Mouse (Mus musculus) embryo, embryonic 10.5 days (tissue): ENCODE results near the gene 1700016H13Rik.

Source experiments
- DNase-seq: peaks from one replicate; pipeline ENCODE4 v3.0.0-alpha.2; 2015; ENCODE audit warnings: low spot score

1700016H13Rik gene

DNA sequence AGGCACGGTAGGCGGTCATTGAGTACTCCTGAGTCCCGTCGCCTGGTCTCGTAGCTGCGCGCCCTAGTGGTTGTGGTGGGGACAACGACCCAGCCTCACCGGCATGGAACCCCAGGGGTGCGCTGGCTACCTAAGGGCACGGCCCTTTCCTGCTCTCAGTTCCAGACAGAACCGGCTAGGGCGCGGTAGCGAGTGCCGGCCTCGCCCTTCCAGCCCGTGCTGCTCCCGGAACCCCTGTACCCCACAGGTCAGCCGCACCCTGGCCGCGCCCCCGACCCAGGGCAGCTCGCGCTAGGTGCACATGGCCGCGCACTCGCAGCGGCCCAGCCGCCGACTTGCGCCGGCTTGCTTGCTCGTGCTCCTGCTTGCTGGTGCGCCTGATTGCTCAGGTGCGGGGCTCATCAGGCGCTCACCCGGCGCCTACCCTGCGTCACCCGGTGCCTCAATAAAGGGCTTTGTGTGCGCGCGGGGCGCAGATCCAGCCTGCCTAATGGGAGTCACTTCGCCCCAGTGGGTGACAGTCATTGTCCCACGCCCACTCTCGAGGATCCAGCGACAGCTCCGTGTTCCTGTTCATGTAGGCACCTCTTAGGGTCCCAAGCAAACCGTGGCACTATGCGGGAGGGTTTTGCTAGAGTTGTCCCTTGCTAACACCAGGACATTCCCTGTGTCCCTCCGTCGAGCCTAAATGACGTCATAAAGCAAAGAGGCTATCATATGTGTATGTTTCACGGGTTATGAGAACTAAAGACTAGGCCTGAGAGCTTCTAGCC is at the start of gene 1700016H13Rik:
Gene 1700016H13Rik (minus strand): TSS at position 665 of the 773 bp plus-strand sequence.
- peak; percentile 83 for DNase-seq

DNA sequence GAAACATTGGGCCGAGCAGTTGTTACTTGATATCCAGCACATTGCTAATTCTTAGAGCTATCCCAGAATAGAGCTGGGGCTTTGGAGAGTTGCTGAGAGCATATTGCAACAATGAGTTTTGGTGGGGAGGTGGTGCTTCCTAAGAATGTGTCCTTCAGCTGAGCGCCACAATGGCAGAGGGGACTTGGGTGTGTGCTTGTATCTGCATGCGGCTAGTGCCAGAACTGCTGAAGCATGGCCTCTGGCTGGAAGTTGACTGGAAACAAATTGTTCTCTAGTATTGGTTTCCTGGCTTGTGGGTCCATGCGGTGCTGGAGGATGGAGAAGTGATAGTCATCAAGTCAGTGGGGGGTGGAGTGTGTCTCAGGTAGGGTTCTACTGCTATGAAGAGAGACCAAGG is 49.5 kb upstream of the 1700016H13Rik start:
- no peak for DNase-seq

DNA sequence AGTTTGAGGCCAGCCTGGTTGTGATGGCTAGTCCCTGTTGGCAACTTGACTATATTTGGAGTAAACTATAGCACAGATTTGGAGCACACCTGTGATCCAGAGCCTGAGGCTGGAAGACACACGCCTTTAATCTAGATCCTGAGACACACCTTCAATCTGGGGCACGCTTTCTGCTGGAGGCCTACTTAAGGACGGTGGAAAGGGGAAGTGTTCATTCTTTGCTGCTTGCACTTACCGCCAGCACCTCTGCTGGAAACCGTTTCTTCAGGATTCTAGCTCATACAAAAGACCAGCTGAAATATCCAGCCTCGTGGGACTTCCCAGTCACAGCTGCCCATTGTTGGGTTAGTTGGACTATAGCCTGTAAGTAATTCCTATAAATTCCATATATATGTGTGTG is 46.7 kb upstream of the 1700016H13Rik start:
- DNase-seq, result no peak

DNA sequence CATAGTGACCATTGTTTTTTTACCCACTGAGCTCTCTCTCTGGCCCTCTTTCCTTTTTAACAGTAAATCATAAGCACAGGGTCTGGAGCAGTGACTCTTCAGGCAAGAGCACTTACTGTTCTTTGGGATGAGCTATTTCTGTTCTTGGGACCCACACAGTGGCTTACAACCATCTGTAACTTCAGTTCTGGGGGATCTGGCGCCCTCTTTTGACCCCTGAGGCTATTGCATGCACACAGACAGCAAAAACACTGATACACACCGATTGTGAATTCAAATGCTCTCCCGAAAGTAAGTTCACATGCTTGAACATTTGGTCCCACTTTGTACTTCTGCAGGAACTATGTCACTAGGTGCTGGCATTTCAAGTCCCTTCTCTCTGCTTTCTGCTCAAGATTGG is 45.7 kb upstream of the 1700016H13Rik start:
- no peak for DNase-seq

DNA sequence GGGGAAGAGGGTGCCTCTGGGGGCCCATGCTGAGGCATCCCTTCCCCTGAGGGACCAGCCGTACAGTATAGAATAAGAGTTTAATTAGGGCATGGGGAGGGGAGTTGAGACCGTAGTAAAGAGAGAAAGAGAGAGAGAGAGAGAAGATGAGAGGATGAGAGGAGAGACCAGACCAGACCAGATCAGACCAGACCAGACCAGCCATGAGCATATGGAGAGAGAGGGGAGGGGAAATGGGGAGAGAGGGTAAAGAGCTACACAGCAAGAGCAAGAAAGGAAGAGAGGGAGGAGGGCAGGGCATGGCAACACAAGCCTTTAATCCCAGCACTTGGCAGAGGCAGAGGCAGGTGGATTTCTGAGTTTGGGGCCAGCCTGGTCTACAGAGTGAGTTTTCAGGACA is 44.9 kb upstream of the 1700016H13Rik start:
- DNase-seq, result no peak

DNA sequence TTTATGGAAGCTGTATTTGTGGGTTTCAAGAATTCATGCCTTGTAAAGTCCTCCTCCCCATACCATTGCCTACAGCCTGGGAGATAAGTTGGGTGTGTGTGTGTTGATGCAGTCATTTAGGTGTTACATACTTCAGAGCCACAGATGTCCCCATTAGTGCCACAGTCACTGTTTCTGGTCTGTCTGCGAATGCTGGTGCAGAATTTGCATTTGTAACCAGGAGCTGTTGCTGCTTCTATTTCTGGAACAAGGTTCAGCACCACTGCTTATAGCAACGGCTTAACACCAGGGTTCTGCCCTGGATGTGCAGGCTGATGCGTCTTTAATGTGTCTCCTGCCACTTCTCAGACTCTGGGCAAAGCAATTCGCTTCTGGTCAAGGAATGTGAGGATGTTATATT is 43.7 kb upstream of the 1700016H13Rik start:
- DNase-seq, result no peak

DNA sequence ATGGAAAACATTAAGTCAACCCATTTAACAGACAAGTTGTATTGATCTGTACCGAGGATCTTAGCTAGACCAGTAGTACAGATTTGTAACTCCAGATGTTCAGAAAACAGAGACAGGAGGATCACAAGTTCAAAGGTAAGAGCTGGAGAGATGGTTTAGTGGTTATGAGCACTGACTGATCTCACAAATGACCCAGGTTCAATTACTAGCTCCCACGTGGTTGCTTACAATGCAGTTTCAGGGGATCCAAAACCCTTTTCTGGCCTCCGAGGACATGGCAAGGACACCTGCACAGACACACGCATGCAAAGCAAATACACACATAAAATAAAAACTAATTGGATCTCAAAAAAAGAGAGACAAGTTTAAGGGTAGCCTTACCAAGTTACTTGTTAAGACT is 42.8 kb upstream of the 1700016H13Rik start:
- no peak for DNase-seq

DNA sequence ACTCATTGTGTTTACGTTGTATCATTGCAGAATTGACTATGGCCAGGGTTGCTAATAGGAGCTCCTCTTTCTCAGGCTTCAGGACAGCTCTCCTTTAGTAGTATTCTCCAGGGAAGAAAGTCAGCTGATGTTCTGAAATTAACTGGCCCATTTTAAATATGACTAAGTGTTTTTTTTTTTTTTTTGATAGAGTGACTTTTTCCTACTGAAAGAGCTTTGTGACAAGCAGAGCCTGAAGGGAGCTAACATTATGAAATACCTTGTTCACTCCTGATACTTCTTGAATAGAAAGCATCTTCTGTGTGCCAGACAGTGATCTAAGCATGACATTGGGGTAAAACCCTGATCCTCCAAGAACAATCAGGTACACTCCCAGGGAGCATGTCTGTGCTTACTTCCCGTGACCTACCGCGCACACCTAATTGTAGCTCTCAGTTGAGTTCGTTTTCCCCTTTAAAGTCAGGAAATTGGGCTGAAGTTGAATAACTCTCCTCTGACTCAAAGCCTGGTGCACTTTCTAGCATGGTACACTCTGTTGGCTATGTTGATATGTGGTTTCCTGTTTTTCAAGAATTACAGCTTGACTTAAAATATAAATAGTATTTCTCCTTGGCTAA is 42.2 kb upstream of the 1700016H13Rik start:
- no peak for DNase-seq

DNA sequence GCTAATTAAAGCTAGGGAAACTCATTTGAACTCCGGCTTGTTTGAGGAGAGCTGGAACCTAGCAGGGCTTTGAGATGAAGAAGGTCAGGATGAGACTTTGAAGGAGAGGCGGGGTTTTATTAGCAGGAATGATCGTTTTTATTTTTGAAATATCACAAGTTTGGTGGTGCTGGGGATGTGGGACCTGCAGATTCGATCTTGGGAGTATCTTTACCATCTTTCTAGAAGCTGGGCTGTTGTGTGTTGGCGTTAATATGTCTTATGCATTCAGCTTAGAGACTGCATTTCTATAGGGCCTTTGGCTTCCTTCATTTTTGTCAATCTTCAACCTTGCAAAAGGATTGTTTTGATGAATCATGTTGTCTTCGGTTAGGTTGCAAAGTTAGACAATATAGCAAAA is 38.3 kb upstream of the 1700016H13Rik start:
- no peak for DNase-seq

DNA sequence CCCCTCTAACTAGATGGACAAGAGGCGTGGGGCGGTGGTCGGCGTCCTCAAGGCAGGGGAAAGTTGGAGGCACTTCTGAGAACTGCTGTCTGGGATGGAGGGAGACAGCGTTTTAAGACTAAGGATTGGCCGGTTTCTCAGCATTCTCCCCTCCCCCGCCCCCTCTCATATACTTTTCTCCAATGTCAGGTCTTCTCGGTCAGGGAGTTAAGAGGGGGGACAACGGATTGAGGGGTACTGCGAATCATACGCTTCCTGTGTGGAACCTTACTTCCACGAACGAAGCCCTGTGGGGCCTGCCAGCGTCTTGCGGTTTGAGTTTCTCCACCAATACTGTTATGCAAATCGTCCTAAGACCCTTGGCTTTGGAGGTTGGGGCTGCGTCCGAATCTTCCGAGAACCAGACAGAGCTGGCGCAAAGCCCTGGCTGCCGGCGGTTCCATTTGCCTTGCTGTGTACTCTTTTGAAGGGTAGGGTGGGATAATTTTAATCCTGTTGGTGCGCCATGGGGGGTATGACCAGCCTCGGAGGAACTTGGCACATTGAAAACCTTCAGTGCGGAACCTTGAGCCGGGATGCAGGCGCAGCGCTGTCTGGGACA is 37.3 kb upstream of the 1700016H13Rik start:
- peak; percentile 61 for DNase-seq

DNA sequence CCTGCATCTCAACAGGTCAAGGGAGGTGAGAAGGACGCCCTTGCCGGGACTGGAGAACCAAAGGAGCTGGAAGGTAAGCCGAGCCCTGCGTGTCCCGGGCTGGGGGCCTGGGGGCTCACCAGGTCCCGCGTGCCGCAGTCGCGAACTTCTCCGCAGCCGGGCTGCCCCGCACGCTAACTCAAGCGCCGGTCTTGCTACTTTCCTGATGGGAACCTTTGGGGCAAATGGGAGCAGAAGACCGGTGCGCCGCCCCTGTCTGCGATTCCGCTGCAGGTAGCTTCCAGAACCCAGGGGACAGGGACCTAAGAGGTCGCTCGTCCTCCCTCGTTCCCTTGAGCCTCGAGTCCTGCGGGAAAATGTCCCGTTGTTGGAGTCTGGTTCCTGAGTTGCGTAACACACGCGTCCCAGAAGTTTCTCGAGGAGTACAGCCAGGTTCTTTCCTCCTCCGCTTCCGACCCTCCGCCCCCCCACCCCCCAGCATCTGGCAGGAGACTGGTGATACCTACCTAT is 36.8 kb upstream of the 1700016H13Rik start:
- peak; percentile 33 for DNase-seq

DNA sequence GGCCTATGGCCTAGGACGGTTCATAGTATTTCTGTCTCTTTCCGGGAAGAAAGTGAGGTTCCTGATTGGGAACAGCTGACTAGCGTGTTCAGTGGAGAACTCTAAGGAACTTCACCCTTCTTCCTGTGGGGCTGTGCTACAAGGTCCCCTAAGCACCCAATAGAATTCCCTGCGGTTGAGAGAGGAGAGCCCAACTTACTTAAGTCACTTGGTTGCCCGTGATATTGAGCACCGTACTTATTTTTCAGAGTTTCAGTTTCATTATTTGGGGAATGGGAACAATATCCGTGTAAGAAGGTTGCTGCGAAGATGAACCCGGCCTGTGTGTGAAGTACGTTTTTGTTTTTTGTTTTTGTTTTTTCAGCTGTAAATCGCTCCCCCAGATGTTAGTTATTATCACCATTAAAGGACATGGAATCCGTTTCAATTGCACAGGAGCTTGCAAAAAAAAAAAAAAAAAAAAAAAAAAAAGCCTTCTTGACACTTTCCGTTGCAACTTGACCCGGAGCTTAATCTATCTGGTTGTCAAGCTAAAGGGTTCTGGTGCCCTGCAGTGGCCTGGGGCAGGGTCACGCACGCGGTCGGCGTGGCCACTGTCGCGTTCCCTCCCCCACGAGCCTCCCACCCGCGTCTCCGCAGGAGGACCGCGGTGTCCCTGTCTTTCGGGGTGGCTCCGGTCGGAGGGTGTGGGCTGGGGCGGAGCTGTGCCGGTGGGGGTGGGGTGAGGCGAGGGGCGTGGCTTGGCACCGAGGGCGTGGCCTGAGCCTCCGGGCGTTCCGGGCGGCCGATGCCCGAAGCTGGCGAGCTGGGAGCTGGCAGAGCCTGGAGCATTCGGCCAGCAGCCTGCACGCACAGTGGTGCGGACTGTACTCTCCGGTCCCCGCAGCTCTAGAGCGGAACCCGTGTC is 36.1 kb upstream of the 1700016H13Rik start, which contains the start of gene Aff1:
Gene Aff1 (plus strand): TSS at position 751 of the 907 bp plus-strand sequence.
- DNase-seq, result peak; percentile 82

DNA sequence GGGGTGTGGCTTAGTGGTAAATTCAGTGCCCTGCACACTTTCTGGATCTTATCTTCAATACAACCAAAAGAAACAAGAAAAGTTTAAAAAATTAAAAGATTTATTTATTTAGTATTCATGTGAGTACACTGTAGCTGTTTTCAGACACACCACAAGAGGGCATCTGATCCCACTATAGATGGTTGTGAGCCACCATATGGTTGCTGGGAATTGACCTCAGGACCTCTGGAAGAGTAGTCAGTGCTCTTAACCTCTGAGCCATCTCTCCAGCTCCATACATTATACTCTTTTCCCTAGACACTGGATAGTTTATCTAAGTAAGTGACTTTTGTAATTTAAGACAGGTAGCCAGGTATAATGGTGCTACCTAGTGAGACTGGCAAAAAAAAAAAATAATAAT is 35.4 kb upstream of the 1700016H13Rik start:
- no peak for DNase-seq

DNA sequence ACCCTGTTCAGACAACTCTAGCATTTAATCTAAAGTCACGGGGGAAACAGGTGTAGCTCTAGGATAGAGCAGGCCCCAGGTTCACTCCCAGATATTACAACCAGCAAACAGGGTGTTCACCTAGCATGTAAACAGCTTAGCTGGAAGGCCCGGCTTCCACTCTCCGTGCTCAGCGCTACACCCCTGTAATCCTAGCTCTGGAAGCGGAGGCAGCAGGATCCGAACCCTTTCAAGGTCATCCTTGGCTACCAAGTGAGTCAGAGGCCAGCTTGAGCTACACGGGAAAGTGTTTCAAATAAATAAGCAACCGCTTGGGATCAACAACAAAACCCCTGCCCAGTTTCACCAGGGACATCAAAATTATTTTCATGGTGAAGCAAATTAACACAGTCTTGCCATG is 34.4 kb upstream of the 1700016H13Rik start:
- DNase-seq, result no peak

DNA sequence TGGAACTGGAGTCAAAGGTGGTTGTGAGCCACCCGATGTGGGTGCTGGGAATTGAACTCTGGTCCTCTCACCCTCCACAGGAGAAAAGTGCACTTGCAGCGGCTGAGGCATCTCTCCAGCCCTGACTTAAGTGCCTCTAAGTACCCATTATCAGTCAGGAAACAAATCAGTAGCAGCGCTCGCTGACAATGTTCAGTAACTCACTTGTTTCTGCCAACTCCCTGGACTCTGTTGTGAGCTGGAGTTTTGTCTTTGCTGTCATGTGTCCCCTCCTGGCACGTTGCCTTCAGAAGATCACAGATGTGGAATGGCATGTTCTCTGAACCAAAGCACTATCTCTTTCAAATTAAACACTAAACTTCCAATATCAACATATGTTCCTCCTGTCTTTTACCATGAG is 33.8 kb upstream of the 1700016H13Rik start:
- DNase-seq, result no peak

DNA sequence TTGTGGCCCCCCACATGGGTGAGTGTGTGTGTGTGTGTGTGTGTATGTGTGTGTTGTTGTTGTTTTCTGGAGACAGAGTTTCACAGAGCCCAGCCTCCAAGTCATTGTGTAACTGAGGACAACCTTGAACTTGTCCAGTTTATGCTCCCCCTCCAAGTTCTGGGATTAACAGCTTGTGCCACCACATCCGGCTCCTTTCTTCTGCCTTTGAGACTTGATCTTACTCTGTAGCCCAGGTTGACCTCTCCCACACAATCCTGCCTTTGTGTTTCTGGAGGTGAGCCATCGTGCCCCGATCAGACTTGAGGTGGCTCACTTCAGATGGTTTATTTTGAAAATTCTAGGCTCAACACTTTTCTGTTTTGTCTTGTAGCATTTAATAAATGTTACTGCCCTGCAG is 26.0 kb upstream of the 1700016H13Rik start:
- DNase-seq, result no peak

DNA sequence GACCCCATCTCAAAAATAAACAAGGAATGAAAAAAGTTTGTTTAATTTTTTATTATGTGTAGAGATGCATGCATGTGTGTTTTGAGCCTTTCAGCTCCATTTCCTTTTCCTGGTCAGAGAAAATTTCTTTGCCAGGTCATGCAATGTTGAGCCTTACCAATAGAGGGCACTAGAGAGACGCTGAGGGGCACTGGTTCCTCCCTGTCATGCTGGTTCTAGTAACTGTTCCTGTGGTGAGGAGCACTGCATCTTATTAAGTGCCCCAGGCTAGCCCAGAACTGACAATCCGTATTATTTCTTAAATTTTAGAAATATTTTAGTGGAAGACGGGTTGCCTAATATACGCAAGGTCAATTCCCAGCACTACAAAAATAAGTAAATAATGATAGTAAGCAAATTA is 24.6 kb upstream of the 1700016H13Rik start:
- peak; percentile 91 for DNase-seq

DNA sequence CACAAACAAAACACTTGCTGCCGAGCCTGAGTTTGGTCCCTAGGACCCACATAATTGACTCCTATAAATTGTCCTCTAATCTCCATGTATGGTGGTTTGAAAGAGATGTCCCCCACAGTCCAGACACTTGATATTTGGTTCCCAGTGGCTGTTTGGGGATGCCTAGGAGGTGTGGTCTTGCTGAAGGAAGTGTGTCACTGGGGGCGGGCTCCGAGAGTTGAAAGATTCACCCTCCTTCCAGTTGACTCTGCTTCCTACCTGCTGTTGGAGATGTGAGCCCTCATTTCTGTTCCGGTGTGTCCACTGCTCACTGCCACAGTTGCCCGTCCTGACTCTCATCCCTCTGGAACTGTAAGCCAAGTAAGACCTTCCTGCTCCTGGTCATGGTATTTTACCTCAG is 23.2 kb upstream of the 1700016H13Rik start:
- DNase-seq, result no peak

DNA sequence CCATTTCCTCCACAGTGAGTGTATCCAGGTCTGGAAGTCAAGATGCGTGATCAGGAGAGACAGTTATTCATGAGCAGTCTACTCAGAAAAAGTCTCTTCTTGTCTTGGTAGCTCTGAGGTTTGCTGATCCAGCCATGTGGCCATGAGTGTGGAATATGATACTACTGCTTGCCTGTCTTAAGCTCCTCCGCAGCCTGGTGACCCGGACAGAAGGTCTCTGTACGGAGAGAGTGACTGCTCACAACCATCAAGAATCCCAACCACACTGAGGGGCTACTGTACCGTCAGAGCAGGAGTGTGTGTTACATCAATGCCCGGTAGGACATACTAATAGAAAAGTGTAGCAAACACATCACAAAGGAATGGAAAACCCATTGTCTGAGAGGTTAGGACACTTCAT is 22.1 kb upstream of the 1700016H13Rik start:
- no peak for DNase-seq

DNA sequence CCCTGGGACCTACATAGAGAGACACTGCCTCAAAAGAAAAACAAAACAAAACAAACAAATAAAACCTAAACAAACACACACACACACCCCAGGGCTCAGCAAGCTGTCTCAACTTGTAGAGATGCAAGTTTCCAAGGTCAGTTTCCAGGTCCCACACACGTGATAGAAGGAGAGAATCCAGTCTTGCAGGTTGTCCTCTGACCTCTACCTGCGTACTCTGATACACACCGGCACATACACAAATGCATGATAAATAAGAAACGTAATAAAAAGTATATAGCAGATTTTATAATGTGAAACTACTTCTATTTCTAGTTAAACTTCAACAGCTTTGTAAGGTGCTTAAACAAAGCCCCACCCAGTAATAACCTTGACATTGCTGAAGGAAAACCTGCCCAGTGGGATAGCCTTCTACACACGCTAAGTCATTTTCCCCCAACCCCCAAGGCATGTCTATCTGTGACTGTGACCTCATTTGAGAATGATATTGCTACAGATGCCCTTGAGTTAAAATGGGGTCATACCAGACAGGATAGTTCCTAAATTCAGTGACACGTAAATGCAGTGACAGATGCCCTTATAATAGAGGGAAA is 20.6 kb upstream of the 1700016H13Rik start:
- DNase-seq, result no peak

DNA sequence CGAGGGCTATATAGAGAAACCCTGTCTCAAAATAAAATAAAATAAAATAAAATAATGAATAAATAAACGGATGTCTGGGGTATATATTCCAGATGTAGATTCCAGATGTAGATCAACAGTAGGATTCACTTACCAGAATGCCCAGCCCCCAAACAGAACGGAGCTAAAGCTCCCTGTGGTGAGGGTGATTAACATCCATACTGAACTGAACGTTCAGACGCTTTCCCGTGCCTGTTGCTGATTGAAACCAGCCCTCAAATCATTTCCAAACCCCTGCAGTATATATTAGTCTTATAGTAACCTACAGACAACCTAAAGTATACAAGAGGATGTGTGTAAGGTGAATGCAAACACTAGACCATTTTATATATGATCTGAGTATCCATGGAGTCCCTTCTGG is 18.7 kb upstream of the 1700016H13Rik start:
- DNase-seq, result peak; percentile 42

DNA sequence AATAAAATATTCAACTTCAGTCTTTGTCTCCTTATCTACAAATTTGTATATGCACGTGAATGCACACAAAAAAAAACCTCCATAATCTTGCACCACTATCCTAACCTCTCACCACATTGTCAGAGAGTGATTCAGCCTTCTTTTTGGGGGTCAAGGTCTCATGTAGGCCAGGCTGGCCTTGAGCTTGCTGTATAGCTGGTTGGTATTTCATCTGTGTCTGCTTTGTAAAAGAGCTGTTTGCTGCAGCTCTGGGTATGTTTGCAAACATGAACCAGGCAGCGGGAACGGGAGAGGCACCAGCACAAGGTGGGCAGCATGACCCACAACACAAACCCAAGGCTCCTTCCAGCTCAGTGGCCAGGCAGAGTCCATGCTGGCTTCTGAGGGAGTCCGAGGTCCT is 17.8 kb upstream of the 1700016H13Rik start:
- DNase-seq, result no peak
